Mouse (Mus musculus): ENCODE data around the gene Sema3d.

The Sema3d gene

GRCm38 (mm10) chr5:12383133-12383959 is at the start of gene Sema3d:
TSS of gene Sema3d (plus strand) at chr5:12383385.
- DNase-seq: peak; percentile 32

GRCm38 (mm10) chr5:12377261-12377660 is 5.9 kb upstream of the Sema3d start:
- DNase-seq: no peak

- DNase-seq: no peak
Observed at GRCm38 (mm10) chr5:12378900-12379299, 4.3 kb upstream of the Sema3d start.

- DNase-seq: no peak
Observed at GRCm38 (mm10) chr5:12382010-12382409, 1.2 kb upstream of the Sema3d start.

GRCm38 (mm10) chr5:12383960-12384285 is 738 bp downstream of the Sema3d start:
- DNase-seq: no peak

GRCm38 (mm10) chr5:12392667-12393066 is 9.5 kb downstream of the Sema3d start:
- no peak for DNase-seq

- DNase-seq: no peak
Observed at GRCm38 (mm10) chr5:12399271-12399670, 16.1 kb downstream of the Sema3d start.

- DNase-seq: no peak
Observed at GRCm38 (mm10) chr5:12404229-12404628, 21.0 kb downstream of the Sema3d start.

GRCm38 (mm10) chr5:12412595-12412994 is 29.4 kb downstream of the Sema3d start:
- DNase-seq: no peak

- no peak for DNase-seq
Observed at GRCm38 (mm10) chr5:12423264-12423663, 40.1 kb downstream of the Sema3d start.

GRCm38 (mm10) chr5:12441737-12442136 is 58.6 kb downstream of the Sema3d start:
- no peak for DNase-seq

GRCm38 (mm10) chr5:12442176-12443105 is 59.3 kb downstream of the Sema3d start:
- DNase-seq: no peak

- DNase-seq: no peak
Observed at GRCm38 (mm10) chr5:12451089-12451488, 67.9 kb downstream of the Sema3d start.

- no peak for DNase-seq
Observed at GRCm38 (mm10) chr5:12454946-12455345, 71.8 kb downstream of the Sema3d start.

- DNase-seq: no peak
Observed at GRCm38 (mm10) chr5:12457509-12457908, 74.3 kb downstream of the Sema3d start.

- no peak for DNase-seq
Observed at GRCm38 (mm10) chr5:12467568-12468336, 84.6 kb downstream of the Sema3d start.

GRCm38 (mm10) chr5:12474904-12475638 is 91.9 kb downstream of the Sema3d start:
- no peak for DNase-seq

GRCm38 (mm10) chr5:12475639-12475916 is 92.4 kb downstream of the Sema3d start:
- no peak for DNase-seq

GRCm38 (mm10) chr5:12487926-12488325 is 104.7 kb downstream of the Sema3d start:
- no peak for DNase-seq

- no peak for DNase-seq
Observed at GRCm38 (mm10) chr5:12491704-12492103, 108.5 kb downstream of the Sema3d start.

GRCm38 (mm10) chr5:12498227-12498928 is 115.2 kb downstream of the Sema3d start:
- no peak for DNase-seq

- no peak for DNase-seq
Observed at GRCm38 (mm10) chr5:12499037-12499436, 115.9 kb downstream of the Sema3d start.
